Mouse (Mus musculus): Measurements from ENCODE around the gene Ccl9. TPM values are rescaled to one million over a fixed set of nuclear protein-coding genes. Genes with fewer than 3 reads are reported as not detected.
A peak's percentile ranks its signal among the peaks of the same experiment; 100 is the strongest.
"Not testable (repeated sequence)": the region's sequence is repeated elsewhere in the genome, so short reads cannot be mapped to it uniquely, and the experiment has no call there.

The Ccl9 gene
- total RNA-seq, 2 experiments from 2014 or later = 0.70 TPM; not detected in 1

DNA sequence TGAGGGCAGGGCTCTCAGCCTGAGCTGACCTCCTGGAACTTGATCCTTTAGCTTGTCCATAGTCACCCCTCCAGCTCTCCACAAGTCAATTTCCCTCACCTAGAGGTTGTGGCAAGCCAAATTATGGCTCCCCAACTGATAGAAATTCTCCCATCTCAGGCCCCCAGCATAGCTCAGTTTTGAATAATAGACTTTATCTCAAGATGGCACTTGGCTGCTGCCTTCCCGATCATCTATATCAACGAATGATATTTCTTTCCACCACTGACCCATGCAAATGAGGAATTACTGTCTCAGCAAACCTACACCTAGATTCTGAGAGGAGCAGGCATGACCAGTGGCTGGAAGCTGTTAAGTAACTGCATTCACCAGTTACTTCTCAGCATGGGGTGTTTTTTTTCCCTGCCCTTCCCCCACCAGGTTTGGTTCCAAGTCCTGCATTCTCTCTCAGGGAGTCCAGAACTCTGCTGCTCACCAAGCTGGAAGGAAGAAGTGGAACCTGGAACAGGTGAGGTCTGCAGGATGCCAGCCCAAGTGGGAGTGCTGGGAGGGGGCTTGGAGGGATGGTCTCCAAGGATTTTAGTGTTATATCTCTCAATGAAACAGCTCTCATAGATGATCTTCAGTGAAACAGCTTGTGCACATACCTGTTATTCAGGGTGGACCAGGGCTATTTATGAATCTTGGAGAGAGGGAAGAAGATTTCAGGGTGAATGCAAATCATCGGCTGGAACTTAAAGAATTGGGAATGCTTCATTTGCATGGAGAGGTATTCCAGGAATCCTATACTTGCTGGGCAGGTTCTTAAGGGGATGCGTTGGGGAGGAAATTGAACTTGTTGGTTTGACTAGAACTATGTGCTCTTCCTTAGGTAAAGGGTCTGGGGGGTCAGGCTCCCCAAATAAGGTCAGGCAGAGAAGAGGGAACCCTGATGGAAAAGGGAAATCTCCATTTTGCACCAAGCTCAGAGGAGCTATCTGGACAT is 3.5 kb upstream of the Ccl9 start:
- ATAC-seq (replicated peaks; ENCODE audit: low FRiP score, low TSS enrichment, poor library complexity, severe bottlenecking) = no peak

DNA sequence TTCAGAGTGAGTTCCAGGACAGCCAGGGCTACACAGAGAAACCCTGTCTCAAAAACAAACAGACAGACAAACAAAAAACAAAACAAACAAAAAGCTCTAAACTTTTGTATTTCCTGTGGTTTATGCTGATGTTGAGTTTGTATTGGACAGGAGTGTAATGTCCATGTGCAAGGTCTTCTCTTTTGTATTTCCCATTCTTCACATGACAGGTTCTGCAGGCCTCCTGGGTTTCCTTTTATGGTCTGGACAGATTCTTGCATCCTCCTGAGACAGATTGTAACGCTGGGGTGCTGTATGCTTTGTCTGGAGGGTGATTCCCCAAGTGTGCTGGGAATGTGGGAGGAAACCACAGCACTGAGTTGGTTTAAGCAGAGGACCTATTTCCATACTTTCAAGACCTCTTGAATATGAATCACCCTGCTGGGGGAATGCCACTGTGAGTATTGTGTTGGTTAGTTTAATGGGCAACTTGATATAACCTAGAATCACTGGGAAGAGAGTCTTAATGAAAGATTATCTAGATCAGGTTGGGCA is 2.3 kb upstream of the Ccl9 start:
- ATAC-seq (replicated peaks; ENCODE audit: low FRiP score, low TSS enrichment, poor library complexity, severe bottlenecking) = no peak

DNA sequence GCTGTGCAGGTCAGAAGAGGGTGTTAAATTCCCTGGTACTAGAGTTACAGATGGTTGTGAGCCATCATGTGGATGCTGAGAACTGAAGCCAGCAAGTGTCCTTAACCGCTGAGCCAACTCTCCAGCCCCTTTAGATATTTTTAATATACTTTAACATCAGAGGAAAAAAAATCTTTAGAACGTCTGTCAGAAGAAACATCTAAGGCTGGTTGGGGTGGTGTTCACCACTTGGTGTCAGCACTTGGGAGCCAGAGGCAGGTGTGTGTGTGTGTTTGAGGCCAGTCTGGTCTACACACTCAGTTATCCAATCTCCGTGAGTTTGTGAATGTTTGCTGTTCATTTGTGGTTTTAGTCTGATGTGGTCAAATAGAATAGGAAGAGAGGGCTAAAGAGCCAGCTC is 563 bp upstream of the Ccl9 start:
- no peak for ATAC-seq (replicated peaks; ENCODE audit: low FRiP score, low TSS enrichment, poor library complexity, severe bottlenecking)

DNA sequence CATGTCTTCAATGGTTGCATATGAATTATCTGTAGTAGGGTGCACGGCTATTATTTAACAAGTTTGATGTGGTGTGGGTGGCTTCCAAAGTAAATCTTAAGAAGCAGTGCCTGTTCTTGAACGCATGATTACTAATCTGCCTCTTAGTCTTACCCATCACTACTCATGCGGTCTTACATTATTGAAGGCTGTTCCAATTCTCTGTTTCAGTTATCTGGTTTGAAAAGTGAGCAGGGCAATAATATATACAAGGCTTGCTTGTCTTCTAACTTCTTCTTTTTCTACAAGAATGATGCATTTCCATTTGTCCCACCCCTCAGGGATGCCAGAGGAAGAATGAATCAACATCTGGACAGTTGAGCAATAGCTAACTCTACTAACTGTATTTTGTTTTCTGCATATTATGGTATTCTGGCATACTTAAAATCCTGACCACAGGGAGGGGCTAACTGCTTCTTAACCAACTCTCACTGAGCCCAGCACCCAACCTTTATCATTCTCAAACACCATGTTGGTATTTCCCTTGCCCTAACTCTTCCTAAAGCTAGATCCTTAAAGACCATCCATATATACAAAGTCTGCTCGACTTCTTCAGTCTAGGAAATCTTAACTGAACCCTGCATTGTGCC is 1.4 kb downstream of the Ccl9 start:
- ATAC-seq (replicated peaks; ENCODE audit: low FRiP score, low TSS enrichment, poor library complexity, severe bottlenecking) = 0 out of 2 replicates have a peak, but pooled peaks have one; percentile 18

DNA sequence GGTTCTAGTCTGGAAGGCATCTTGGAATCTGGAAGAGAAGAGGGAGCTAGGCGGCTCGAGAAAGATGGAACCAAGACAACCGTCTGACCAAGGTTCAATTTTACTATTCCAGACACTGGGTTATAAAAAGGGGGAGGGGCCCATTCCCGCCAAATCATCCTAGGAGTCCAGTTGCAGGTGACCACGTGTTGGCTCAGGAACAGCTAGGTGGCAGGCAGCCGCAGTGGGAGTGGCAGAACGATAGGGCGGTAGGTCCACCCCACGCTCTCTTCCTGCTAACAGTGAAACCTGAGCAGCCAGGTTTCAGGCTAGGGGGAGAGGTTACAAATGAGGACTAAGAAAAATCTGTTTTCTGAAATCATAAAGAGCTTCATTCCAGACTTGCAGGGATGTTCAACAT is 5.6 kb downstream of the Ccl9 start:
- ATAC-seq (replicated peaks; ENCODE audit: low FRiP score, low TSS enrichment, poor library complexity, severe bottlenecking) = no peak

DNA sequence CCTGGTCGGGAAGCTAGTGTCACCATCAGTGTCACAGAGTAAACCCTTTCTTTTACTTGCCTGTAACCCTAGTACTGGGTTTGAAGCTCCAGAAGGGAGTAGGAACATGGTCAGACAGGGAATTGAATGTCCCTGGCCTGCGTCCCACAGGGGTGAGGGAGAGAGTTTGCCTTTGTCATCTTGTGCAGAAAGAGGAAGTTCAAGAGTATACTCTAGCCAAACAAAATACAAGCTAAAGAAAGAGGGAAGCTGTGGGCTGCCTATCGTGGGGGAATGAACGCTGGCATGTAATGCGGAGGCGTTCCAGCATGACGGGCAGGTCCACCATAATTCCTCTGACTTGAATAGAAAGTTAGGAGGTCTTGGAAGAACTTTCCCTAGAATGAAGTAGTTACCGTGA is 6.2 kb downstream of the Ccl9 start:
- ATAC-seq (replicated peaks; ENCODE audit: low FRiP score, low TSS enrichment, poor library complexity, severe bottlenecking) = 0 out of 2 replicates have a peak, but pooled peaks have one; percentile 19

DNA sequence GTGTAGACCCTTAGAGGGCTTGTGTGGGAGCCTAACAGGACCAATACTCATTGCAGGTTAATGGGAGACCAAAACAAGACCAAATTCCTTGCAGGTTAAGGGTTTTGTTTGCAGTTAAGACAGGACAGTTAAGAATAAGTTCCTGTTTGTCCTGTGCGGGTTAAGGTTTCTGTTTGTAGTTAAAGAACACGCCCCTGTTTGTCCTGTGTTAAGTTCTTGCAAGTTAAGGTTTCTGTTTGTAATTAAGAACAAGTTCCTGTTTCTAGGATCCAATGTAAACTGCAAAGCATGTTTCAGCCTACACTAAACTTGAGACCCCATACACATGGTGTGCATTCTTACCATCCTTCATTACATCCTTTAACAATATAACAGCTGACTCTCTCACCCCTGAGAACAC is 8.2 kb downstream of the Ccl9 start:
- ATAC-seq (replicated peaks; ENCODE audit: low FRiP score, low TSS enrichment, poor library complexity, severe bottlenecking) = no peak

DNA sequence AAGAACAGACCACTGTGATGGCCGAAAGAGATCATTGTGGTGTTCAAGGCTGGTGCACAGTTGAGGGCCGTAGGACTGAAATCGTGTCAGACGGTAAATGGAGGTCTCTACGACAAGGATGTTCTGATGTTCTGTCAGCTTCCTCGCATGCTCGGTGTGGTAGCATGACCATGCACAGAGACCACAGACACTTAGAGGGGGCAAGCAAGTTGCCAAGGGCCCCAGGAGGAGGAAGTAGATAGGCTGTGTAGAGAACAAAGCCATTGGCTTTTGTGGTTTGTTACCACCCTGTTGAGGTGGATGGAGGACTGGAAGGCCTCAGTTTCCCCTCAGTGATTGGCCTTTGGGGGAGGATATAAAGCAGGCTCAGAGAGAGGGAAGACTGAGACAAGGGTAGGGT is 9.2 kb downstream of the Ccl9 start:
- ATAC-seq (replicated peaks; ENCODE audit: low FRiP score, low TSS enrichment, poor library complexity, severe bottlenecking) = 0 out of 2 replicates have a peak, but pooled peaks have one; percentile 30

DNA sequence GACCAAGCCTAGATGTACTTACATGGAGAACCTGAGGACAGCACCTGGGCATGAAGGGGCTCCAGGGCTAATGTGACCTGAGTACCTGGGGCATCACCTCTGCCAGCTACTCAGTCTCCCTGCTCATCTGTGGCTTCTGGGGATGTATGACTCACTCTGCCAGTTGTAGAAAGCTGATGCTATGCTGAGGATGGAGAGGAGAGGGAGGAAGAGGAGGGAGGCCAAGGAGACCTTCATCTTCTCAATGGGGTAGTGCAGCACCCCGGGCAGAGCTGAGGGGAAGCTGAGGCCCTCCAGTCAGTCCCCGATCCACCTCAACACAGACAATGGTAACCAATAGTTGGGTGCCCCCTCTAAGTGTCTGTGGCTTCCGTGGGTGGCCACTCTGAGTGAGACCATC is 9.7 kb downstream of the Ccl9 start:
- ATAC-seq (replicated peaks; ENCODE audit: low FRiP score, low TSS enrichment, poor library complexity, severe bottlenecking) = no peak

DNA sequence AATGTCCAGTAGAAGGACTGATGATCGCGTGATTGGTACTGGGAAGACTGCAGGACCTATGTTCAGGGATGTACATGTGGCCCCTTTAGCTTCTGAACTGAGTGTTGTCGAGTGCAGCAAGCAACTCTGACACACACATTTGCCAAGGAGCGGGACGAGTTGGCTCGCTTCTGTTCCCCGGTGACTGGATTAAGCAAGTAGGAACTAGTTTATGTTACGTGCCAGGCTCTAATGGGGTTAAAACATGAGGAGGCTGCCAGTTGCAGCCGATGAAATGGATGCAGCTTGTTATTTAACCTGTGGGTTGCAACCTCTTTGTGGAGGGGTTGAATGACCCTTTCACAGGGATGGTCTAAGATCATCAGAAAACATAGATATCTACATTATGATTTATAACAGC is 10.4 kb downstream of the Ccl9 start:
- no peak for ATAC-seq (replicated peaks; ENCODE audit: low FRiP score, low TSS enrichment, poor library complexity, severe bottlenecking)

DNA sequence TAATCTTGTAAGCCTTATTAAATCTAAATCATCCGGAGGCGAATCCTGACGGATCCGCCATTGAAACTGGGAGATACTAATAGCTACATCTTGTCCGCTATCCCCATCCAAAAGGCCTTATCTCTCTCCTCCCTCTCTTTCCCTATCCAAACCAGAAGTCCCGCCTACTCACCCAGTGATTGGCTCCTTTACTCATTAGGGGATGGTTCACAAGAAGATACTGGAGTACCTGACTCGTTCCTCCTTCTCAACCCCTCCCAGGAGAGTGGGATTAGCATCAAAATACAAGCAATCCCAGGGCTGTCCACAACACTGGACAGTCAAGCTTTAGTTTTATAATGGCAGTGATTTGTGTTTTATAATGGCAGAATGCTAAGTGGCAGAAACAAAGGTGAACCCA is 11.1 kb downstream of the Ccl9 start:
- ATAC-seq (replicated peaks; ENCODE audit: low FRiP score, low TSS enrichment, poor library complexity, severe bottlenecking) = no peak

DNA sequence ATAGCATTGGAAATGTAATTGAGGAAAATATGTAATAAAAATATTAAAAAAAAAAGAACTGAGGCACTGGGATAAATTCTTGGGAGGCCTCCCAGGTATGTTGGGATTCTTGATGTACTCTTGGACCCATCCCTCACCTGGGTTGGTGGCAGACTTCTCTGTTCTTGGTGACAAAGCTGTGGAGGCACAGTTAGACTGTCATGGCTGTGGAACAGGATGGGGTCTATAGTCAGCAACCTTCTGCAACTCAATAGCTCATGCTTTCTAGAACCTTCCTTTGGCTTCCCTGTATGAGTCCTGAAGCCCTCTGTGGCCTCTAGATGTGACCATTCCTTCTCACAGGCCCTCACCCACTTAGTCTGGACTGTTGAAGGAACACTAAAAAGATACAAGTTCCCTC is 11.8 kb downstream of the Ccl9 start:
- no peak for ATAC-seq (replicated peaks; ENCODE audit: low FRiP score, low TSS enrichment, poor library complexity, severe bottlenecking)

DNA sequence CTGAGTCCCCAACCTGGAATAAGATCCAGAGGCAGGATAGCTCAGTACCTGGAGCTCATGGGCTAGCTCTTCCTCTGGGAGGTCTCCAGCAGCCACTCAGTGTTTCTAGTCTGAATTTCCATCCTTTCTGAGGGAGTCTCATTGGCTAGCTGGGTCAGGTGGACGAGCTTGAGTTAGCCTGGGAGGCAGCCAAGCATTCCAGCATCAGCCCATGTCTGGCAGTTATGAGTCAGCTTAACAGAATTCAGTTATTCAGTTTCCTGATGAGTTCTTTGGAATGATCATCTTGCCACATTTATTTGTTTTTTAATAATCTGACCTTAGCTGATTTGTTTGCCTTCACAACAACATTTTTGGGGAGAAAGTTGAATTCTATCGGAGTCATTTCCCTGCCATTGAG is 14.7 kb downstream of the Ccl9 start:
- no peak for ATAC-seq (replicated peaks; ENCODE audit: low FRiP score, low TSS enrichment, poor library complexity, severe bottlenecking)

DNA sequence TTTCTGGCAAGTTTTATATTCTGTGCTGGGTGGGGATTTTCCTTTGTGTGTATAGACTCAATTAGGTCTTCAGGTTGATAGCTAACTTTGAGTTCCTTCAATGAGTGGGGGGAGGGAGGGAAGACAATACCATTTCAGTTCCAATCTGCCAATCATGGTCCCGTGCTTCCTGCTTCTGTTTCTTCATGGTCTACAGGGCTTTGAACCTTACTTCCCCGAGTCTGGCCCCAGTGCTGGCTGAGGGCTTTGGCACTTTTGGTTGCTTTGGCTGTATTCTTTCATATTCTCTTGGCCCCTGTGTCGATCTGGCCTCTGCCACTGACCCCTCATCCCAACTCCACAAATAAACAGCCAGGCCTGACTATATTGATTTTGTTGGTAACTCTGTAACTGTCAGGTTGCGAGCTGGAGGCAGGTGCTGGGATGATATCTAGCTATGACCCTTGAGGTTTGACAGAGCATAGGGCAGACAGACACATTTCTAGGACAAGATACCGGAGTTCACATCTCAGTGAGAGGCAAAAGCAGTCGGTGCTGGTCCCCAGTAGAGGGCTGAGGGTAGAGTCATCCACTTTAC is 16.0 kb downstream of the Ccl9 start:
- no peak for ATAC-seq (replicated peaks; ENCODE audit: low FRiP score, low TSS enrichment, poor library complexity, severe bottlenecking)

DNA sequence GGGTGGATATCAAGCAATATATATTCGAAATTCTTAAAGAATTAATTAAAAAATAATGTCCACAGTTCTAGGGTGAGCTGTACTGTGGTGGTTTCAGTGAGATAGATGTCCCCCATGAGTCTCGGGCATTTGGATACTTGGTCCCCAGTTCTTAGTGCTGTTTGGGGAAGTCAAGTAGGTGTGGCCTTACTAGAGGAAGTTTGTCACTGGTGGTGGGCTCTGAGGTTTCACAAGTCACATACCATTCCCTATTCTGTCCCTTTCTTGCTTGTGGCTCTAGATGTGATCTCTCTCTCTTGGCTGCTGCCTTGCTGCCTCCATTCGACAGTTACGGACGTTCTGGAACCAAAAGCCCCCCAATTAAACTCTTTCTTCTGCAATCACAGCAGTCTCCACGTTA is 18.0 kb downstream of the Ccl9 start:
- no peak for ATAC-seq (replicated peaks; ENCODE audit: low FRiP score, low TSS enrichment, poor library complexity, severe bottlenecking)

DNA sequence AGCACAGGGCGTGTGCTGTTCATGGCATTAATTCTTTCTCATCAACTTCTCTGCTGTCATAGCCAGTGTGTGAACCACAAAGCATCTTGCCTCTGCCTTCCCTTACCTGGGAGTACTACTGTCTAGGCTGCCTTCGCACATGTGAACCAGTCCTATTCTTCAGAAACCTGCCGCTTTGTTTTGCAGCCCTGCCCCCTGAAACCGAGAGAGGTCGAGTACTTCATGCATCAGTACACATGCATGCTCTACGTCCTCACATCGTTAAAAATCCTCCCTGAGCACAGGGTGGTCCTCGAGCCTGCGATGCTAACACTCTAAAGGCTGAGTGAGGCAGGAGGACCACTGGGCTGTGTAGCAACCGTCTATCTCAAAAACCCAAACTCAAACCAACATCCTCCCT is 21.4 kb downstream of the Ccl9 start:
- ATAC-seq (replicated peaks; ENCODE audit: low FRiP score, low TSS enrichment, poor library complexity, severe bottlenecking) = no peak

DNA sequence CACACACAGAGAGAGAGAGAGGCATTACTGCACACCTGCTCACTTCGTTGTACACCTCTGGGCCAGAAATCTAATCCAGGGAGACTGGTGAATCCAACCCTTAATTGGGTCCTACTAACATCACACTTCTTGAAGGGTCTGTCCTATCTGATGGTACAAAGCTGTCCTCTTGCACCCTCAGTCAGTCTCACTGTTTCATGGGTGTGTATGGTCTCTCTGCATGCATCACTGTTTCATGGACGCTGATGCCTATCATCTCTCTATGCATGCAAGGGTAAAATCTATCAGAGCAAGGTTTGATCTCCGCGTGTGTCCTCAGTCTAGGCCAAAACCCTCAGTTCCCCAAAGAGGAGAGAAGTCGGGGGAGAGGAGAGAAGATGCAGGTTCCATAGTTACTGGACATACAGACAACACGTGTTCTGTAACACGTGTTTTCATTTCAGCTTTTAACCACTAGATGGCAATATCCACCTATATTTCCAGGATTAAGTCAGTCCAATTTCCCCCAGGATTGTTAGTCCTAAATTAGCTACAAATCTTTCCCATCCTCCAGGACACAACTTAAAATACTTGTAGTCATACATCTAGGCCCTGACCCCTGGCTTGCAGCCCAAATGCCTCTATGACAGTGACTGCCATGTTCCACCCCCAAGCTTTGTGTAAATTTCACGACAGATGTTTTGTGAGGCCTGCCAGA is 22.2 kb downstream of the Ccl9 start:
- ATAC-seq (replicated peaks; ENCODE audit: low FRiP score, low TSS enrichment, poor library complexity, severe bottlenecking) = peak; percentile 65

DNA sequence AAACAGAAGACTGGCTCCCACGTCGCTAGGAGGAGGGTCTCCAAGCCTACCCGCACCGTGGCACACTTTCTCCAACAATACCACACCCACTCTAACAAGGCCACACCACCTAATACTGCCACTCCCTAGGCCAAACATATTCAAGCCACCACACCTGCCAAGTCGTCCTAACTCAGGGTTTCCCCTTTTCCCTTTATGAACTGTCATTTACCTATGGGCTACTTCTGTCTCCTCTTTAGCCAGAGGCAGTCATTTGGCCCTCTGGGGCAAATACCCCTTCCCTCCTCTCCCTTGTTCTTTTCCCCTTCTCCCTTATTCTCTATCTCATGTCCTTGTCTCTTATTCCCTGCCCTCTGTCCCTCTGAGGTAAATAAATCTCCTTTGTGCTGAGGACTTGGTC is 26.8 kb downstream of the Ccl9 start:
- no peak for ATAC-seq (replicated peaks; ENCODE audit: low FRiP score, low TSS enrichment, poor library complexity, severe bottlenecking)

DNA sequence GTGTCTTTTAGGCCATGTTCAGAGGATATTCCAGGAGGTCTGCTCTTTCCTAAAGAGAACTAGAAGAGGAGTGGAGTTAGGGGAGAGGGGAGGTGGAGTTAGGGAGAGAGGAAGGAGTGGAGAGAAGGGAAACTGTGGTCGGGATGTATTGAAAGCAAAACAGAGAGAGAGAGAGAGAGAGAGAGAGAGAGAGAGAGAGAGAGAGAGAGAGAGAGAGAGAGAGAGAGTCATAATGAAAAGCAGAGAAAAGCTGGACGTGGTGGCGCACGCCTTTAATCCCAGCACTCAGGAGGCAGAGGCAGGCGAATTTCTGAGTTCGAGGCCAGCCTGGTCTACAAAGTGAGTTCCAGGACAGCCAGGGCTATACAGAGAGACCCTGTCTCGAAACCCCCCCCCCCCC is 27.4 kb downstream of the Ccl9 start:
- not testable (repeated sequence) for ATAC-seq (replicated peaks; ENCODE audit: low FRiP score, low TSS enrichment, poor library complexity, severe bottlenecking)

DNA sequence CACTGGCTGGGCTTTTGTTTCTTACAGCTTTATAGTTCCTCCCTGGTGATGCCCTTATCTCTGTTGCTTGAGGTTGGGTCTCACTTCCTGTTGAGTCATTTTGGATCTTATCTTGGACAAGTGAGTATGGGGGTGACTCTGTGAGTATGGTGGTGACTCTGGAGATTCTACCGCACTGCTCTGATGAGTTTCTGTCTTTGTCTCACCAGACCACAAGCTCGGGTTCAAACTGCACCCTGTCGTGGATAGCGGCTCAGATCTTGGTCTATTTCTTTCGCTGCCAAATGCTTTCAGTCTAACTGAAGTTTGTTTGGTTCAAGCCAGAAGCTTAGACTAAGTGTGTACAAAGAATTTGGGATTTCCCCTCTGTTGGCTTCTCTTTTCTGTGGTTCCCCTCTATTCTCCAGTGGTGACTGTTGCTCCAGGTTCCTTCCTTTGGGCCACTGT is 28.2 kb downstream of the Ccl9 start:
- ATAC-seq (replicated peaks; ENCODE audit: low FRiP score, low TSS enrichment, poor library complexity, severe bottlenecking) = no peak; the same call in 1 of the 2 replicates

Measured in megakaryocyte-erythroid progenitor cell, adult 5-6 weeks (primary cell).